Mouse (Mus musculus): Measurements from ENCODE around the gene Snd1. TPM values are rescaled to one million over a fixed set of nuclear protein-coding genes. Genes with fewer than 3 reads are reported as not detected.
A peak's percentile ranks its signal among the peaks of the same experiment; 100 is the strongest.

Gene Snd1
- polyA plus RNA-seq, 1 experiment from 2014 or later: 79.3 TPM

GRCm38 (mm10) chr6:28909866-28910265, 434.9 kb downstream of the Snd1 start:
- Histone ChIP-seq H3K4me2 (ENCODE audit: low read length) (no peak overlapping the region), H3K9me3 (replicated peaks; ENCODE audit: low read length) (no peaks in the 10 kb centered on the region), H3K27ac (no peak overlapping the region), H3K9ac (ENCODE audit: low read depth, low read length) (no peak overlapping the region), H3K4me3 (replicated peaks; ENCODE audit: low read depth, low read length) (no peak overlapping the region), H3K36me3 (ENCODE audit: insufficient read depth, low read length) (no peaks in the 10 kb centered on the region), H3K4me1 (replicated peaks; ENCODE audit: insufficient read depth, low read length) (0 out of 2 replicates have a peak, but pooled peaks cover 3% of the 10 kb centered on the region), H3K27me3 (ENCODE audit: insufficient read depth, low read length) (no peaks in the 10 kb centered on the region)
- ATAC-seq (replicated peaks; ENCODE audit: low FRiP score, low read depth) (no peak), DNase-seq (ENCODE audit: low spot score) (no peak)
- WGBS: 65% methylated on average over 15 of the region's 15 CpGs
- TF ChIP-seq CTCF (IDR thresholded peaks at IDR 0.05; ENCODE audit: low read depth): no peak

- DNase-seq (ENCODE audit: low spot score) (no peak), ATAC-seq (replicated peaks; ENCODE audit: low FRiP score, low read depth) (no peak)
- H3K27me3 ChIP-seq (ENCODE audit: insufficient read depth, low read length): no peaks in the 10 kb centered on the region
- TF ChIP-seq CTCF (IDR thresholded peaks at IDR 0.05; ENCODE audit: low read depth): peak; percentile 33; the same call in 1 of the 2 replicates
- no peak overlapping the region for H3K27ac ChIP-seq
- no peaks in the 10 kb centered on the region for H3K36me3 ChIP-seq (ENCODE audit: insufficient read depth, low read length)
- no peaks in the 10 kb centered on the region for H3K9me3 ChIP-seq (replicated peaks; ENCODE audit: low read length)
- 42% methylated on average over 1 of the region's 1 CpGs for WGBS
- H3K4me1 ChIP-seq (replicated peaks; ENCODE audit: insufficient read depth, low read length): no peaks in the 10 kb centered on the region
- H3K9ac ChIP-seq (ENCODE audit: low read depth, low read length): no peak overlapping the region
- no peak overlapping the region for H3K4me2 ChIP-seq (ENCODE audit: low read length)
- H3K4me3 ChIP-seq (replicated peaks; ENCODE audit: low read depth, low read length): no peak overlapping the region
Measured at GRCm38 (mm10) chr6:28914981-28915380, 440.0 kb downstream of the Snd1 start.

DNA sequence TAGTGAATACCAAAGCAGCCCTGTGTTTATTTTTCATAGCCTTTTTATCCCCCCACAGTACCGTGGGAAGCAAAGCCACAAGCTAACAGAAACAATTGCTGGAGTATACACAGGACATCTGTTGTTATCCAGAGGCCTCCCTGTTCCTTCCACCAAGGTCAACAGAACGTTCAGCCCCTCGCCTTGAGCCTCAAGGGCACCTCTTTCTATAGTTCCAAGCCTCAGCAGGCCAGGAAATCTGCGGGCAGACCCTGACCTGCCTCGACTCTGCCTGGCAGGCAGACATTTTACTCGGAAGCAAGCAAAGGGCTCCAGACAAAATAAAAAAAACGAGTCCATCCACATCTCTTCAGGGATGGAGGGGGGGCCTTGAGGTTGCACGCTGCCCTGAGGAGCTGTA, 441.7 kb downstream of the Snd1 start:
- Histone ChIP-seq H3K36me3 (ENCODE audit: insufficient read depth, low read length) (no peaks in the 10 kb centered on the region), H3K4me2 (ENCODE audit: low read length) (no peak overlapping the region), H3K9ac (ENCODE audit: low read depth, low read length) (no peak overlapping the region), H3K27me3 (ENCODE audit: insufficient read depth, low read length) (no peaks in the 10 kb centered on the region), H3K27ac (no peak overlapping the region), H3K4me1 (replicated peaks; ENCODE audit: insufficient read depth, low read length) (no peaks in the 10 kb centered on the region), H3K9me3 (replicated peaks; ENCODE audit: low read length) (no peaks in the 10 kb centered on the region), H3K4me3 (replicated peaks; ENCODE audit: low read depth, low read length) (no peak overlapping the region)
- 51% methylated on average over 8 of the region's 8 CpGs for WGBS
- ATAC-seq (replicated peaks; ENCODE audit: low FRiP score, low read depth) (no peak), DNase-seq (ENCODE audit: low spot score) (no peak)
- no peak for TF ChIP-seq CTCF (IDR thresholded peaks at IDR 0.05; ENCODE audit: low read depth)

GRCm38 (mm10) chr6:28919346-28919745, 444.4 kb downstream of the Snd1 start:
- no peaks in the 10 kb centered on the region for H3K27me3 ChIP-seq (ENCODE audit: insufficient read depth, low read length)
- 65% methylated on average over 6 of the region's 6 CpGs for WGBS
- no peak overlapping the region for H3K27ac ChIP-seq
- H3K9me3 ChIP-seq (replicated peaks; ENCODE audit: low read length): no peaks in the 10 kb centered on the region
- ATAC-seq (replicated peaks; ENCODE audit: low FRiP score, low read depth) (no peak), DNase-seq (ENCODE audit: low spot score) (no peak)
- no peak overlapping the region for H3K4me2 ChIP-seq (ENCODE audit: low read length)
- TF ChIP-seq CTCF (IDR thresholded peaks at IDR 0.05; ENCODE audit: low read depth): no peak
- no peak overlapping the region for H3K4me3 ChIP-seq (replicated peaks; ENCODE audit: low read depth, low read length)
- no peaks in the 10 kb centered on the region for H3K36me3 ChIP-seq (ENCODE audit: insufficient read depth, low read length)
- H3K9ac ChIP-seq (ENCODE audit: low read depth, low read length): no peak overlapping the region
- no peaks in the 10 kb centered on the region for H3K4me1 ChIP-seq (replicated peaks; ENCODE audit: insufficient read depth, low read length)

DNA sequence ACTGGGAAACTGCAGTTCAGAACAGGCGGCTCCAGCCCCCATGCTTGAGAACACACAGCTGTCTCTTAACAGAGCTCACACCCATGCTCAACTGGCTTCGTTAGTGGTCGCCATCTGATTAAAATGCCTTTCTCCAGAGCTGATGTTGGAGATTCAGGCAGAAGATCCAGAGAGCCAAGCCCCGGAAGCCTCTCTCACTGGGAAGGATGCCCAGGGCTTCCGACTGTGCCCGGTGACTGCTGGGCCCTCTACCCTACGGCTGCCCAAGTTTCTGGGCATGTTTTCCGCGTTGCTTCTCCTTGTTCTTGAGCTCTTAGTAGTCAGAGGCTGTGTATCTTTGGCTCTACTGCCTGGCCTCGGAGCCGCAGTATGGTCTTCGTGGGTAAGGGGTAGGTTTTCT, 447.4 kb downstream of the Snd1 start:
- no peak for DNase-seq (ENCODE audit: low spot score)
- Histone ChIP-seq H3K9me3 (replicated peaks; ENCODE audit: low read length) (no peaks in the 10 kb centered on the region), H3K27ac (no peak overlapping the region), H3K36me3 (ENCODE audit: insufficient read depth, low read length) (no peaks in the 10 kb centered on the region), H3K4me3 (replicated peaks; ENCODE audit: low read depth, low read length) (no peak overlapping the region), H3K4me1 (replicated peaks; ENCODE audit: insufficient read depth, low read length) (no peaks in the 10 kb centered on the region), H3K27me3 (ENCODE audit: insufficient read depth, low read length) (no peaks in the 10 kb centered on the region), H3K9ac (ENCODE audit: low read depth, low read length) (no peak overlapping the region), H3K4me2 (ENCODE audit: low read length) (no peak overlapping the region)
- ATAC-seq (replicated peaks; ENCODE audit: low FRiP score, low read depth): no peak
- 89% methylated on average over 12 of the region's 12 CpGs for WGBS
- TF ChIP-seq CTCF (IDR thresholded peaks at IDR 0.05; ENCODE audit: low read depth): no peak

GRCm38 (mm10) chr6:28923091-28923824, 448.3 kb downstream of the Snd1 start:
- peak; percentile 8; the same call in 1 of the 2 replicates for TF ChIP-seq CTCF (IDR thresholded peaks at IDR 0.05; ENCODE audit: low read depth)
- H3K9me3 ChIP-seq (replicated peaks; ENCODE audit: low read length): no peaks in the 10 kb centered on the region
- ATAC-seq (replicated peaks; ENCODE audit: low FRiP score, low read depth) (no peak), DNase-seq (ENCODE audit: low spot score) (no peak)
- H3K36me3 ChIP-seq (ENCODE audit: insufficient read depth, low read length): no peaks in the 10 kb centered on the region
- no peaks in the 10 kb centered on the region for H3K4me1 ChIP-seq (replicated peaks; ENCODE audit: insufficient read depth, low read length)
- WGBS: 78% methylated on average over 11 of the region's 11 CpGs
- H3K9ac ChIP-seq (ENCODE audit: low read depth, low read length): no peak overlapping the region
- no peak overlapping the region for H3K4me2 ChIP-seq (ENCODE audit: low read length)
- no peak overlapping the region for H3K27ac ChIP-seq
- H3K4me3 ChIP-seq (replicated peaks; ENCODE audit: low read depth, low read length): no peak overlapping the region
- H3K27me3 ChIP-seq (ENCODE audit: insufficient read depth, low read length): no peaks in the 10 kb centered on the region

Measured in kidney, postnatal 0 days (tissue).